Mouse (Mus musculus) thymus, adult 2 months (tissue): ENCODE measurements around the gene Gramd4. TPM values are rescaled to one million over a fixed set of nuclear protein-coding genes. Genes with fewer than 3 reads are reported as not detected.

ENCODE experiments used
- DNase-seq: peaks from one replicate; pipeline ENCODE4 v3.0.0; 2021
- H3K27ac ChIP-seq: fragments of 200-500 bp; 2 replicates; pipeline ENCODE4 v1.5.1; 2012; ENCODE audit warnings: low read length, control low read depth; ENCODE audit not compliant: control insufficient read depth, insufficient read depth
- H3K27me3 ChIP-seq: fragments of 200-500 bp; 2 replicates; pipeline ENCODE4 v1.6.1; 2012; ENCODE audit warnings: mild to moderate bottlenecking, low read length, moderate library complexity, mixed read lengths; ENCODE audit not compliant: control insufficient read depth, insufficient read depth
- H3K36me3 ChIP-seq: fragments of 200-500 bp; 2 replicates; pipeline ENCODE4 v1.6.1; 2012; ENCODE audit warnings: mild to moderate bottlenecking, low read length, moderate library complexity; ENCODE audit not compliant: control insufficient read depth, insufficient read depth
- H3K4me1 ChIP-seq: fragments of 200-500 bp; replicated peaks from 2 replicates; pipeline ENCODE4 v1.6.1; 2012; ENCODE audit warnings: low read length; ENCODE audit not compliant: control insufficient read depth, insufficient read depth
- H3K4me3 ChIP-seq: fragments of 200-500 bp; 2 replicates; pipeline ENCODE4 v1.5.1; 2012; ENCODE audit warnings: mild to moderate bottlenecking, low read length, control low read depth, moderate library complexity; ENCODE audit not compliant: control insufficient read depth, insufficient read depth
- CTCF ChIP-seq: fragments of 200-500 bp; IDR thresholded peaks from 2 replicates; pipeline ENCODE4 v1.5.1; 2012; ENCODE audit warnings: mild to moderate bottlenecking, control low read depth, low read length, moderate library complexity, borderline replicate concordance; ENCODE audit not compliant: control insufficient read depth, poor library complexity, insufficient read depth; ENCODE audit errors: extremely low read depth
- POLR2A ChIP-seq: fragments of 200-500 bp; IDR thresholded peaks from 2 replicates; pipeline ENCODE4 v1.6.1; 2012; ENCODE audit warnings: mild to moderate bottlenecking, low read length, control low read depth, moderate library complexity; ENCODE audit not compliant: control insufficient read depth, poor library complexity, insufficient read depth; ENCODE audit errors: extremely low read depth
- WGBS: fragments of 180-500 bp; shearing (Covaris S2); methylation state at CpG from one replicate; pipeline ENCODE4 v1.1.7; 2018; 5-methylcytosine and 5-hydroxymethylcytosine counted together
- polyA plus RNA-seq: library from polyadenylated mRNA; depleted of rRNA; stranded (reverse); fragments of >200 nt; gene quantifications from 2 replicates; pipeline ENCODE4 v1.2.3, GENCODE M21; 2012

The Gramd4 gene
- polyA plus RNA-seq, 1 experiment, result 37.1 TPM

- no peak for DNase-seq
- Histone ChIP-seq H3K27me3 (no peaks in the 10 kb centered on the region), H3K27ac (no peak overlapping the region), H3K4me3 (no peak overlapping the region), H3K36me3 (no peaks in the 10 kb centered on the region), H3K4me1 (peaks cover 34% of the 10 kb centered on the region)
- TF ChIP-seq POLR2A (no peak), CTCF (no peak)
- 96% methylated on average over 7 of the region's 7 CpGs for WGBS
Observed at GRCm38 (mm10) chr15:86109245-86109644, 51.8 kb downstream of the Gramd4 start.

- WGBS, result 93% methylated on average over 8 of the region's 8 CpGs
- H3K4me1 ChIP-seq, result peaks cover 35% of the 10 kb centered on the region
Observed at GRCm38 (mm10) chr15:86109650-86110211, 52.2 kb downstream of the Gramd4 start.

GRCm38 (mm10) chr15:86110361-86111103 is 53.0 kb downstream of the Gramd4 start:
- peak overlapping the region; percentile 53 for H3K27ac ChIP-seq

More at GRCm38 (mm10) chr15:86109650-86110211, 52.2 kb downstream of the Gramd4 start:
- DNase-seq, result no peak
- no peak overlapping the region for H3K4me3 ChIP-seq
- H3K27me3 ChIP-seq, result no peaks in the 10 kb centered on the region
- no peak overlapping the region for H3K27ac ChIP-seq
- TF ChIP-seq CTCF, result no peak
- TF ChIP-seq POLR2A, result no peak
- H3K36me3 ChIP-seq, result no peaks in the 10 kb centered on the region

GRCm38 (mm10) chr15:86112707-86113341 is 55.3 kb downstream of the Gramd4 start:
- WGBS, result 73% methylated on average over 10 of the region's 10 CpGs
- Histone ChIP-seq H3K4me3 (no peak overlapping the region), H3K27ac (no peak overlapping the region), H3K4me1 (peaks cover 35% of the 10 kb centered on the region), H3K27me3 (no peaks in the 10 kb centered on the region), H3K36me3 (no peaks in the 10 kb centered on the region)
- TF ChIP-seq POLR2A, result no peak
- no peak for TF ChIP-seq CTCF
- DNase-seq, result no peak

More at GRCm38 (mm10) chr15:86110361-86111103, 53.0 kb downstream of the Gramd4 start:
- DNase-seq, result peak; percentile 51
- H3K4me1 ChIP-seq, result peaks cover 35% of the 10 kb centered on the region
- WGBS, result 53% methylated on average over 10 of the region's 10 CpGs
- H3K36me3 ChIP-seq, result no peaks in the 10 kb centered on the region
- H3K4me3 ChIP-seq, result no peak overlapping the region
- no peak for TF ChIP-seq POLR2A
- TF ChIP-seq CTCF, result no peak
- no peaks in the 10 kb centered on the region for H3K27me3 ChIP-seq

GRCm38 (mm10) chr15:86113342-86113710 is 55.8 kb downstream of the Gramd4 start:
- 6% methylated on average over 9 of the region's 9 CpGs for WGBS
- no peaks in the 10 kb centered on the region for H3K36me3 ChIP-seq
- peaks cover 35% of the 10 kb centered on the region for H3K4me1 ChIP-seq
- DNase-seq, result no peak
- TF ChIP-seq POLR2A, result no peak
- TF ChIP-seq CTCF, result no peak
- no peaks in the 10 kb centered on the region for H3K27me3 ChIP-seq
- no peak overlapping the region for H3K4me3 ChIP-seq
- no peak overlapping the region for H3K27ac ChIP-seq

- H3K4me1 ChIP-seq, result peaks cover 18% of the 10 kb centered on the region
- H3K27me3 ChIP-seq, result no peaks in the 10 kb centered on the region
- H3K4me3 ChIP-seq, result no peak overlapping the region
- TF ChIP-seq POLR2A (no peak), CTCF (no peak)
- no peaks in the 10 kb centered on the region for H3K36me3 ChIP-seq
- 98% methylated on average over 5 of the region's 5 CpGs for WGBS
- DNase-seq, result no peak
- H3K27ac ChIP-seq, result no peak overlapping the region
Observed at GRCm38 (mm10) chr15:86116421-86116820, 58.9 kb downstream of the Gramd4 start.
